Mouse (Mus musculus): ENCODE data around the gene Cd9. TPM values are rescaled to one million over a fixed set of nuclear protein-coding genes. Genes with fewer than 3 reads are reported as not detected.

Gene Cd9
- total RNA-seq, 2 experiments from 2014 or later, result 28.4 to 33.7 TPM

Other genes starting within 250 kb of the Cd9 start
- not detected for gene Tuba3a, start 208.7 kb downstream of the Cd9 start, total RNA-seq (2021)
- 10 to 100 TPM; 21.2 to 21.7 TPM for gene Ltbr, start 180.9 kb downstream of the Cd9 start, total RNA-seq (2021)
- under 1 TPM; 0.10 to 0.19 TPM for gene Scnn1a, start 174.1 kb downstream of the Cd9 start, total RNA-seq (2021)
- 10 to 100 TPM; 26.7 to 33.7 TPM for gene Tnfrsf1a, start 145.4 kb downstream of the Cd9 start, total RNA-seq (2021)
- not detected for gene Plekhg6, start 114.0 kb downstream of the Cd9 start, total RNA-seq (2021)
- 10 to 100 TPM; 17.3 to 42.4 TPM for gene Vwf, start 52.0 kb upstream of the Cd9 start, total RNA-seq (2021)
- gene Ano2, start 195.6 kb upstream of the Cd9 start, total RNA-seq (2021), result not detected

All from gastrocnemius, postnatal 25 days (tissue).